Mouse (Mus musculus) small intestine, adult 2 months (tissue): ENCODE data around the gene Prc1. TPM values are rescaled to one million over a fixed set of nuclear protein-coding genes. Genes with fewer than 3 reads are reported as not detected.

ENCODE experiments used
- H3K27ac ChIP-seq: fragments of 200-500 bp; 2 replicates; pipeline ENCODE4 v1.5.1; 2012; ENCODE audit warnings: low read depth, low read length, control low read depth, inconsistent platforms; ENCODE audit not compliant: insufficient read depth
- H3K27me3 ChIP-seq: fragments of 200-500 bp; 2 replicates; pipeline ENCODE4 v1.6.1; 2012; ENCODE audit warnings: mild to moderate bottlenecking, moderate library complexity, low read length, inconsistent platforms; ENCODE audit not compliant: control insufficient read depth, insufficient read depth
- H3K36me3 ChIP-seq: fragments of 200-500 bp; 2 replicates; pipeline ENCODE4 v1.6.1; 2012; ENCODE audit warnings: mild to moderate bottlenecking, low read length, control low read depth, inconsistent platforms; ENCODE audit not compliant: control insufficient read depth, insufficient read depth
- H3K4me1 ChIP-seq: fragments of 200-500 bp; 2 replicates; pipeline ENCODE4 v1.6.1; 2012; ENCODE audit warnings: low read length, inconsistent platforms, mixed read lengths; ENCODE audit not compliant: control insufficient read depth, insufficient read depth, insufficient read length
- H3K4me3 ChIP-seq: fragments of 200-500 bp; 2 replicates; pipeline ENCODE4 v1.5.1; 2012; ENCODE audit warnings: low read depth, mild to moderate bottlenecking, control low read depth, inconsistent platforms, low read length, moderate library complexity
- CTCF ChIP-seq: fragments of 200-500 bp; IDR thresholded peaks from 2 replicates; pipeline ENCODE4 v1.5.1; 2012; ENCODE audit warnings: low read depth, mild to moderate bottlenecking, control low read depth, inconsistent platforms, low read length, moderate library complexity, mixed read lengths; ENCODE audit not compliant: insufficient replicate concordance, insufficient read length; ENCODE audit errors: extremely low read depth
- POLR2A ChIP-seq: fragments of 200-500 bp; IDR thresholded peaks from 2 replicates; pipeline ENCODE4 v1.6.1; 2012; ENCODE audit warnings: low read depth, mild to moderate bottlenecking, control low read depth, inconsistent platforms, low read length, moderate library complexity
- WGBS: fragments of 180-500 bp; shearing (Covaris S2); methylation state at CpG from one replicate; pipeline ENCODE4 v1.1.7; 2018; 5-methylcytosine and 5-hydroxymethylcytosine counted together
- polyA plus RNA-seq: library from polyadenylated mRNA; depleted of rRNA; stranded (reverse); fragments of >200 nt; gene quantifications from 2 replicates; pipeline ENCODE4 v1.2.3, GENCODE M21; 2012

Prc1 gene
- polyA plus RNA-seq, 1 experiment, result 15.0 TPM

GRCm38 (mm10) chr7:80257706-80258105, 36.5 kb upstream of the Prc1 start:
- WGBS, result 73% methylated on average over 2 of the region's 2 CpGs

DNA sequence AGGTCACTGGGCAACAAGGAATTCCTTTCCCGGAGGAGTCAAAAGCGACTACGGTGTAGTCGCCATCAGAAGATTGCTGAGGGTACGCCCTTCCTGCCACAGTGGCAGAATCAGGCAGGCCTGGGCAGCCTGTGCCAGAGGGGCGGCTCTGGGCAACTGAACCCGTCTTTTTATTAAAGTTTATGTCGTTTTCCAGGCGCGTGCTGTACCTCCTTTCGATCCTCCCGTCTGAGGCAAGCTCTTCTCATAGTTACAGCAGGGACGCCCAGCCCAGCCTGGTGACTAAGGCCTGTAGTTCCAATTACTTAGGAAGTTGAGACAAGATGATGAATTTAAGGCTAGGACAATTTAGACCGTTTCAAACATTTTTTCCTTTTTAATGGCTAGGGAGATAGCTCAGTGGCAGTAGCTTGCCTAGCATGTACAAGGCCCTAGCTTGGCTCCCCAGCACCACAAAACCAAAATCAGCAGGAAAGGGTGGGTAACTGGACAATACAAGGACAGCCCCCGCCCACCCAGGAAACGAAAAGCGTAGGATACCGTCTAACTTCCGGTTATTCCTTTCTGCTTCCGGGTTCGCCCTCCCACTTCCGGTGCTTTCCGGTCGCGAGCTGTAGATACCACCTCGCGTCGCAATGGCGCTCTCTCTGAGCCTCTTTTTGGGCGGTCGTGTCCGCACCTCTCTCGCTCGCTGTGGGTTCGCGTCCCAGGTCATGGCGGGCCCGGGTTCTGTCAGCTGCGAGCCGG, 33.5 kb upstream of the Prc1 start, which contains the start of gene Ngrn:
Ngrn (plus strand) TSS at position 591 of the 747 bp plus-strand sequence.
- peaks cover 2% of the 10 kb centered on the region; the same call in 1 of the 2 replicates for H3K4me1 ChIP-seq
- peak; percentile 55; the same call in 1 of the 2 replicates for TF ChIP-seq POLR2A
- TF ChIP-seq CTCF, result no peak
- no peaks in the 10 kb centered on the region for H3K27me3 ChIP-seq
- H3K27ac ChIP-seq, result peak within 1 kb of the TSS; percentile 31
- 27% methylated on average over 40 of the region's 40 CpGs for WGBS
- peaks cover 17% of the 10 kb centered on the region for H3K36me3 ChIP-seq
- peak within 1 kb of the TSS; percentile 88 for H3K4me3 ChIP-seq

More at GRCm38 (mm10) chr7:80257706-80258105, 36.5 kb upstream of the Prc1 start:
- H3K4me1 ChIP-seq, result peaks cover 12% of the 10 kb centered on the region; the same call in 1 of the 2 replicates
- no peak overlapping the region for H3K4me3 ChIP-seq
- H3K36me3 ChIP-seq, result no peaks in the 10 kb centered on the region
- TF ChIP-seq CTCF (no peak), POLR2A (no peak)
- no peaks in the 10 kb centered on the region for H3K27me3 ChIP-seq
- no peak overlapping the region for H3K27ac ChIP-seq

GRCm38 (mm10) chr7:80261372-80261990, 32.8 kb upstream of the Prc1 start:
- TF ChIP-seq POLR2A, result no peak
- TF ChIP-seq CTCF, result no peak
- Histone ChIP-seq H3K4me3 (peak overlapping the region; percentile 88), H3K36me3 (peaks cover 18% of the 10 kb centered on the region), H3K27ac (peak overlapping the region; percentile 31), H3K4me1 (peaks cover 2% of the 10 kb centered on the region; the same call in 1 of the 2 replicates), H3K27me3 (no peaks in the 10 kb centered on the region)
- under 1% methylated on average over 32 of the region's 32 CpGs for WGBS

GRCm38 (mm10) chr7:80264606-80265005, 29.6 kb upstream of the Prc1 start:
- peaks cover 22% of the 10 kb centered on the region for H3K36me3 ChIP-seq
- TF ChIP-seq POLR2A (no peak), CTCF (no peak)

DNA sequence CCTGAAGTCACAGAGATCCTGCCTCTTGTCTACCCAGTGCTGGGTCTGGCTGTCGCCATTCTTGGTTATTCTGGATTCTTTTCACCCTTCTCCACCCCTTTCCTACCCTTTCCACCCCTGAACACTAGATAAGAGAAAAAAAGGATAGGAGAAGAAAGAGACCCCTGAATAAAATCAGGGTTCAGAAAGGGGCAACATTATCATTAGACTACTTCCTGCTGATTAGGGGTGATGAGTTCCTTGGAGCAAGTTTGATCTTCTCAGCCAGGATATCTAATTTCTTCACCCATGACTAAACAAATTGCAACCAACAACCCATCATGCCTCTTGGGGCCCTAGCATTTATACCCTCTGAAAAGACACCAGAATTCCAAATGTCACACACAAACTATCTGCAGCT, 26.5 kb upstream of the Prc1 start:
- WGBS, result 97% methylated on average over 1 of the region's 1 CpGs

More at GRCm38 (mm10) chr7:80264606-80265005, 29.6 kb upstream of the Prc1 start:
- WGBS, result 90% methylated on average over 12 of the region's 12 CpGs
- Histone ChIP-seq H3K4me3 (no peak overlapping the region), H3K27me3 (no peaks in the 10 kb centered on the region), H3K27ac (no peak overlapping the region), H3K4me1 (peaks cover 7% of the 10 kb centered on the region; the same call in 1 of the 2 replicates)

GRCm38 (mm10) chr7:80268897-80269750, 25.1 kb upstream of the Prc1 start, which contains the start of gene Vps33b:
Vps33b (plus strand) TSS chr7:80269649.
- H3K27ac ChIP-seq, result peak within 1 kb of the TSS; percentile 83
- 2% methylated on average over 21 of the region's 21 CpGs for WGBS
- TF ChIP-seq CTCF (no peak), POLR2A (peak; percentile 60; the same call in 1 of the 2 replicates)

More for the DNA sequence above, 26.5 kb upstream of the Prc1 start:
- Histone ChIP-seq H3K4me3 (no peak overlapping the region), H3K27ac (no peak overlapping the region), H3K27me3 (no peaks in the 10 kb centered on the region), H3K36me3 (peaks cover 22% of the 10 kb centered on the region), H3K4me1 (peaks cover 9% of the 10 kb centered on the region; the same call in 1 of the 2 replicates)
- TF ChIP-seq CTCF, result no peak

More at GRCm38 (mm10) chr7:80268897-80269750, 25.1 kb upstream of the Prc1 start, which contains the start of gene Vps33b:
- H3K4me3 ChIP-seq, result peak within 1 kb of the TSS; percentile 74
- peaks cover 19% of the 10 kb centered on the region for H3K36me3 ChIP-seq
- H3K27me3 ChIP-seq, result no peaks in the 10 kb centered on the region
- peaks cover 9% of the 10 kb centered on the region; the same call in 1 of the 2 replicates for H3K4me1 ChIP-seq
